Mouse (Mus musculus) lung, embryonic 16.5 days (tissue): ENCODE results near the gene Tmem129. TPM values are rescaled to one million over a fixed set of nuclear protein-coding genes. Genes with fewer than 3 reads are reported as not detected.

Source experiments
- ATAC-seq: fragments of 200-750 bp; cut with Nextera tagmentation; 2 replicates; pipeline ENCODE4 v1.8.0; 2017; ENCODE audit warnings: low read depth, mild to moderate bottlenecking, moderate library complexity
- H3K27ac ChIP-seq: fragments of 300-500 bp; sonication (generic); 2 replicates; pipeline ENCODE4 v1.5.1; 2014; ENCODE audit warnings: mild to moderate bottlenecking, control low read depth, low read length
- H3K27me3 ChIP-seq: fragments of 300-500 bp; sonication (generic); 2 replicates; pipeline ENCODE4 v1.6.1; 2014; ENCODE audit warnings: low read depth, low read length, mixed read lengths; ENCODE audit not compliant: control insufficient read depth, insufficient read depth
- H3K36me3 ChIP-seq: fragments of 300-500 bp; sonication (generic); 2 replicates; pipeline ENCODE4 v1.6.1; 2014; ENCODE audit warnings: low read length; ENCODE audit not compliant: control insufficient read depth, insufficient read depth
- H3K4me1 ChIP-seq: fragments of 300-500 bp; sonication (generic); replicated peaks from 2 replicates; pipeline ENCODE4 v1.6.1; 2014; ENCODE audit warnings: low read length, mixed read lengths; ENCODE audit not compliant: control insufficient read depth, insufficient read depth
- H3K4me2 ChIP-seq: fragments of 300-500 bp; sonication (generic); 2 replicates; pipeline ENCODE4 v1.6.1; 2014; ENCODE audit warnings: low read depth, low read length, control low read depth
- H3K4me3 ChIP-seq: fragments of 300-500 bp; sonication (generic); 2 replicates; pipeline ENCODE4 v1.5.1; 2014; ENCODE audit warnings: mild to moderate bottlenecking, low read length, control low read depth
- H3K9ac ChIP-seq: fragments of 300-500 bp; sonication (generic); 2 replicates; pipeline ENCODE4 v1.6.1; 2014; ENCODE audit warnings: low read length, control low read depth
- H3K9me3 ChIP-seq: fragments of 300-500 bp; sonication (generic); 2 replicates; pipeline ENCODE4 v1.6.1; 2016; ENCODE audit warnings: low read length; ENCODE audit not compliant: control insufficient read depth
- WGBS: fragments of 180-500 bp; shearing (Covaris S2); extraction: QIAGEN DNeasy Blood & Tissue Kit; methylation state at CpG from one replicate; pipeline ENCODE4 v1.1.7; 2014; 5-methylcytosine and 5-hydroxymethylcytosine counted together
- polyA plus RNA-seq: library from polyadenylated mRNA; unstranded; fragments of >200 nt; fragmentation: Nextera tagmentation; extraction: Ambion mirVana; gene quantifications from 2 replicates; pipeline ENCODE4 v1.2.1, GENCODE M21; 2015

The Tmem129 gene
- polyA plus RNA-seq, result 41.0 and 41.8 TPM in 2 replicates

DNA sequence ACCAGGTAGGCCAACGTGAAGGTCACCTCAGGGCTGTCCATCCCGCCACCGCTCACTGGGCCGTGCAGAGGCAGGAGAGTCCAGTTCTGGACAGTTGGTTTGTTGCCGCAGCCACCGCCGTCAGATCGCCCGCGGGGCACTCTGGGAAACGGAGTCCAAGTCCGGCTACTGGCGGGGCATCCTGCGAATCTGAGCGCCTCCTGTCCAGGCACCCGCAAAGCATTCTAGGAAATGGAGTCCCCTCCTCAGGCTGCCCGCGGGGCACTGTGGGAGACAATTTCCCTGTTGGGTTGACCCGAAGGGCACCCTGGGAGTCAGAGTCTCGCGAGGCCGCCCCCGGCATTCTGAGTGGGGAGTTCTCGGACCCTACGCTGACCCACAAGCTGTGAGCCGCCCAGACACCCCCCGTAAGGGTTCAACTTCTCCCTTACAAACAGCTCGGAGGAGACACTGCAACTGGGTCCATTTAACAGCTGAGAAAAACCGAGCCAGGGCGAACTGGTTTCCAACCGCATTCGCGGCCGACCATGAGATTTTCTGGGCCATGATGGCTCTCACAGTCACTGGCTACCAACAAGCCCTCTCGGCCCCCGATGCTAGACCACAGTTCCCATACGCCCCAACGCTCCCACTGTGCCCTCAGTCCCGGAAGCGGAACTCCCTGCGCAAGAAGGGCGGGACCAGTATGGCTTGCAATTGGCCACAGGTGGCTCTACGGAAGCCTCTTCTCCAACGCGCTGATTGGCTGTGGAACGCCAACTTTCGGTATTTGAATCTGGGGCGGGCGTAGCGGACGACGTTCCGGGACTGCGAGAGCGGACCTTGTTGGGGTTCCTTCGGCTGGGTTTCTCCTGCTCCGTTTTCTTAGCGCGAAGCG, at the start of gene Tmem129, which contains the start of gene Tacc3:
Tmem129 (minus strand) TSS at position 630 of the 877 bp plus-strand sequence.
Tacc3 (plus strand) TSS at position 342 of the 877 bp plus-strand sequence.
- H3K27ac ChIP-seq, result peak within 1 kb of the TSS; percentile 97
- peaks cover 18% of the 10 kb centered on the region for H3K4me1 ChIP-seq
- peak; percentile 97 for ATAC-seq
- H3K9me3 ChIP-seq, result no peaks in the 10 kb centered on the region
- WGBS, result under 1% methylated on average over 60 of the region's 60 CpGs
- H3K36me3 ChIP-seq, result peaks cover 23% of the 10 kb centered on the region
- H3K9ac ChIP-seq, result peak within 1 kb of the TSS; percentile 89
- H3K4me3 ChIP-seq, result peak within 1 kb of the TSS; percentile 92
- peak within 1 kb of the TSS; percentile 92 for H3K4me2 ChIP-seq
- no peaks in the 10 kb centered on the region for H3K27me3 ChIP-seq

DNA sequence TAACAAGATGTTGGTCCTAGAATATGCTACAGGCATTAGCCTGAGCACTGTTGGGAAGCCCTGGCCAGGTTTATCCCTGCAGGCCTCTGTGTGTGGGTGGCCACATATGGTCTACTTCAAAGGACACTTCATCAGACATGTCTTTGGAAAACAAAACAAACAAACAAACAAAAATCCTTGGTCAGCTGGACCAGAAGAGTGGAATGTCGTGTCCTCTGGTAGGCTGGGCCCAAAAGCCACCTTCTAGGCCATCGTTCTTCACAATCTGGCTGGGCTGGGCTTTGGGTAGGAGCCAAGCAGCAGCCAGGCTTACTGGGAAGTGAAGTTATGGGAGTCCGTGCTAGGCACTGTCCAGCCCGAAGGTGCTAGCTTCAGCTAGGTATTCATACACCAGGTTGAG, 48.9 kb upstream of the Tmem129 start:
- Histone ChIP-seq H3K4me2 (no peak overlapping the region), H3K27me3 (no peaks in the 10 kb centered on the region), H3K36me3 (no peaks in the 10 kb centered on the region), H3K4me3 (no peak overlapping the region), H3K9me3 (no peaks in the 10 kb centered on the region), H3K27ac (peak overlapping the region; percentile 79), H3K4me1 (peaks cover 42% of the 10 kb centered on the region), H3K9ac (no peak overlapping the region)
- ATAC-seq, result peak; percentile 56
- WGBS, result 20% methylated on average over 4 of the region's 4 CpGs

DNA sequence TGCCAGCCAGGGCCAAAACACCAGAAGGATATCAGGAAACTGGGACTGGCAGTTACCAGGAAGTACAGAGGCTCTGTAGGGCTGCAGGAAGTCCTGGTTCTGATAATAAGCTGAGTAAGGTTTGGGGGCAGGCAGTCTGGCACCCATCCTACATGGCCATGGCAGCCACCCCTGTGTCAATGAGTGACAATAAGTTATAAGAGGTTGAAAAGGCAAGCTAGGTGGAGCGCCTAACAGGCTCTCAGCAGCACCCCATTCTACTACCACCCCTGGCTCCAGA, 48.1 kb upstream of the Tmem129 start:
- no peaks in the 10 kb centered on the region for H3K27me3 ChIP-seq
- no peak overlapping the region for H3K4me2 ChIP-seq
- no peaks in the 10 kb centered on the region for H3K9me3 ChIP-seq
- H3K36me3 ChIP-seq, result no peaks in the 10 kb centered on the region
- no peak for ATAC-seq
- WGBS, result 89% methylated on average over 1 of the region's 1 CpGs
- H3K27ac ChIP-seq, result peak overlapping the region; percentile 71
- no peak overlapping the region for H3K9ac ChIP-seq
- no peak overlapping the region for H3K4me3 ChIP-seq
- H3K4me1 ChIP-seq, result peaks cover 49% of the 10 kb centered on the region

DNA sequence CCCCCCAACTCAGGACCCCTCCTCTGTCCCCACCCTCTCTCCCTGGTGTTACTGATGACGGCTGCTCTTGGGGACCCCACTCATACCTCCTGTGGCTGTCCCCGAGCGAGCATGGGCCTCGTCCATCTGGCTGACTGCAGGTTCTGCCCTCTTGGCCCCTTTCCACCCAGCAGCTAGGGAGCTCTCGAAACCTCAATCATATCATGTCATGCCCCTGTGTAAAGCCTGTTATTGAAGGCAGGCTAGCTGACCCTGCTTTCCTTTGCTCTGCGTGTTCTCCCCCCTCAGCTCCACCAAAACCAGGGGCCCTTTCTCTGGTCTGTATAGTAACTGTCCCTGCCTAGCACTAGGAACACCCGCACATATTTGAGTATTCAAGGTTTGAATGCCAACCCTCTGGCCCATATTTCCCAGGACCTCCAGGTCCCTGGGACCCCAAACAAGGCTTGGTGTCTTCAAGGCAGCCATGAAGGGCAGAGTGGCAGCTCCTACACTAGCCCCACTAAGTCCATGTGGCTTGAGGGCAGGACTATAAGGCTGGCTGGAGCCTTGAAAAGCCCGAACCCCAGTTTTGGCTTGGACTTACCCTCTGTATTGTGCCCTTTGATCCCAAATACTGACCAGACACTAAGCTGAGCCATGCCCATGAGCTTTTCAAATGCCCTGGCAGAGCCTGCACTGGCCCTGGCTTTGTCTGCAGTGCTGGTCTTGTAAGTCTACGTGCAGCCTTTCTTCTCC, 47.6 kb upstream of the Tmem129 start:
- peak; percentile 5; the same call in 1 of the 2 replicates for ATAC-seq
- no peaks in the 10 kb centered on the region for H3K9me3 ChIP-seq
- H3K27ac ChIP-seq, result peak overlapping the region; percentile 71
- no peaks in the 10 kb centered on the region for H3K27me3 ChIP-seq
- WGBS, result 36% methylated on average over 9 of the region's 9 CpGs
- peaks cover 51% of the 10 kb centered on the region for H3K4me1 ChIP-seq
- peak overlapping the region; percentile 36; the same call in 1 of the 2 replicates for H3K9ac ChIP-seq
- no peak overlapping the region for H3K4me3 ChIP-seq
- no peaks in the 10 kb centered on the region for H3K36me3 ChIP-seq
- no peak overlapping the region for H3K4me2 ChIP-seq

DNA sequence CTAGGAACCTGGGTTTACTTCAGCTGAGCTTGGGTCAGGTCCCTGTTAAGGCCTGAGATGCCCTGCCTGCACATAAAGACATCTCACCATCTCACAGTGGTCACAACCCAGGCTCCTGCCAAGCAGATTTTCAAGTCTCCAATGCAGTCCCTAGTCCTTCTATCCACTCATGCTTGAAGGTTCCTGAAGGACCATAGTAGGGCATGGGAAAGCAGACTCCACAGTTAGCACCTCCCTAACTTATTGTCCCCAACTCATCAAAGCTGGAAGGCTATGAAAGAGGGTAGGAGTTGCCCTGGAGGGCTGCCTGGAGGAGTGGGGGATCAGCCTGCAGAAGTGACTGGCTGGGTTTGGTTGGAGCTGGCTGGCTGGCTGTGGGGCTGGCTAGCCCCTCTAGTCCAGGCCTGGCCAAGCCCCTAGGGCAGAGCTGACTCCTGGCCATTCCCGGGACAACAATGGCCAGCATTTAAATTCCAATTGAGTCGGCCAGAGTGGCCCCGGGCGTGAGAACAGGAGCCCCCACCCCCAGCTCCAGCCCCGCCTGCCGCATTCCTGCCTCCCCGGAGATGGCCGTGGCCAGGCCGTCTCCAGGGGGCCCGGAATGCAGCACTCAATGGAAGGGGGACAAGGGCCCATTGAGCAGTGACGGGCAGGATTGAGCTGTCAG, 46.9 kb upstream of the Tmem129 start:
- 6% methylated on average over 11 of the region's 11 CpGs for WGBS
- Histone ChIP-seq H3K27ac (peak overlapping the region; percentile 71), H3K9ac (peak overlapping the region; percentile 36; the same call in 1 of the 2 replicates), H3K27me3 (no peaks in the 10 kb centered on the region), H3K36me3 (no peaks in the 10 kb centered on the region), H3K4me1 (peaks cover 57% of the 10 kb centered on the region), H3K4me2 (no peak overlapping the region), H3K9me3 (no peaks in the 10 kb centered on the region), H3K4me3 (no peak overlapping the region)
- peak; percentile 49 for ATAC-seq

DNA sequence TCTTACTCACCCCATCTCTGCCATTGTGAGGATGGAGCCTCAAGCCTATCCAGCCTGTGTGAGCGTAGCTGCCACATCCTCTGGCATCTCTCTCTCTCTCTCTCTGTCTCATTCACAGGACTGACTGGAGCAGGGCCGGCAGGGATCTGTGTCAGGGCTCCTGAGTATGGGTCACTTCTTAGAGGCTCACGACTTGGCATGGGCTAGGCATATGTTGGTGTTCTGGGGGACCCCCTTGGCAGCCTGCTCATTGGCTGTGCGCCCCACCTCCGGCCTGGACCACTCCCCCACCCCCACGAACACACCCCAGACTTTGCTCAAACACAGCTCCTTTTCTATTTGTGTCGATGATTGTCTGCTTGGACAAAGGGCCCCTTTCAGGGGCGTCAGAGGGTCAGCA, 45.8 kb upstream of the Tmem129 start:
- no peaks in the 10 kb centered on the region for H3K9me3 ChIP-seq
- H3K4me2 ChIP-seq, result no peak overlapping the region
- ATAC-seq, result no peak
- peaks cover 60% of the 10 kb centered on the region for H3K4me1 ChIP-seq
- H3K27me3 ChIP-seq, result no peaks in the 10 kb centered on the region
- 50% methylated on average over 8 of the region's 8 CpGs for WGBS
- H3K4me3 ChIP-seq, result no peak overlapping the region
- H3K9ac ChIP-seq, result no peak overlapping the region
- H3K27ac ChIP-seq, result no peak overlapping the region
- H3K36me3 ChIP-seq, result no peaks in the 10 kb centered on the region

DNA sequence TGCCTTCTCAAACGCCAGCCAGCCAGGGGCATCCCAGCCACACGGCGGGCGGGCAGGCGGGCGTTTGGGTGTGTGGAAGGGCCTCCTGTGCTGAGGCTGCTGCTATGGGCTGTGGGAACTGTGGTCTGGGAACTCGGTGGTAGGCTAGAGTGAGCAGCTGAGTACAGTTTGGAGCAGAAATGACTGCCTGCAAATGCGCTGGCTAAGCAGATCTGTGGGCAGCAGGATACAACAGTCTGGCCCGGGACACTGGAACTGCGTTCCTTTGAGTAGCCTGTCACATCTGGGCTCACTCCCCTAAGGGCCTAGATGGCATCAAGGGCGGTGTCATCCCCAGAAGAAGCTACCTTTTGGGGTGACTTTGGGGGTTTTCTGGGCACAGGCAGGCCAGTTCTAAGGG, 43.6 kb upstream of the Tmem129 start:
- WGBS, result 66% methylated on average over 11 of the region's 11 CpGs
- H3K36me3 ChIP-seq, result no peaks in the 10 kb centered on the region
- H3K4me1 ChIP-seq, result peaks cover 67% of the 10 kb centered on the region
- no peak overlapping the region for H3K9ac ChIP-seq
- peak overlapping the region; percentile 32 for H3K27ac ChIP-seq
- no peak for ATAC-seq
- no peaks in the 10 kb centered on the region for H3K27me3 ChIP-seq
- no peak overlapping the region for H3K4me3 ChIP-seq
- H3K9me3 ChIP-seq, result no peaks in the 10 kb centered on the region
- H3K4me2 ChIP-seq, result no peak overlapping the region

DNA sequence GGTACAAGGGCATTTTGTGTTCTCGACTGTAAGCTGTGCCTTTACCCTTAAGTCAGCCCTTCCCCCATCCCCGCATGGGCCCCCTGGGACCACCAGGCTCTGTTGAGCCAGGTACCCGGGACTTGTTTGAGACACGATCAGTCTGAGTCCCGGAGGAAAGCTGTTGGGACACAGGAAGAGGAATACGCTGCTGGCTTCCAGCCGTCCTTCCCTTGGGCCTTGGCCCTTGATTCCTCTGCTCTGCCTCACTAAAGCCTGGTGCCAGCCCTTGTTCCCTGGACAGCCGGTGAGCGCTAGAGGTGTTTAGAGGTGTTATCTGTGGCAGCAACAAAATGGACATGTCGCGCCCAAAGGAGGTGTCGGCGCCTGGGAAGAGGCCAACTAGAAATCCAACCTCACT, 41.8 kb upstream of the Tmem129 start:
- Histone ChIP-seq H3K4me1 (peaks cover 59% of the 10 kb centered on the region), H3K4me2 (no peak overlapping the region)

DNA sequence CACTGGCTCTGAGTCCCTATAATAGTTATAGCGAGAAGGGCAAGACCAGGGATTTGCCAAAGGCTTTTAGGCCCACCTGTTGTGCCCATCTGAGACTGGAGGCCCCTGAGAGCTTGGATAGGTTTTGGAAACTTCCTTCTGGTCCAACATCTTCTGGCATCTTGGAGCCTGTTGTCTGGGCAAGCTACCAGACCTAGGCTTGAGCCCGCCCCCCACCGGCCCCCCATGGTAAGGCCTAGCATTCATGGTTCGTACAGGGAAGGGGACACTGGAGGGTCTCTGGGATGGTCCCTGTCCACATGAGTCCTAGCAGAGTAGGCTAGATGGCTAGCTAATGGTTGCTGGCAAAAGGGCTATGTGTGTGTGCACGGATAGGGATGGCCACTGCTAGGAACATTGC, 40.5 kb upstream of the Tmem129 start:
- Histone ChIP-seq H3K4me3 (no peak overlapping the region), H3K4me2 (no peak overlapping the region), H3K9ac (peak overlapping the region; percentile 53; the same call in 1 of the 2 replicates), H3K4me1 (peaks cover 60% of the 10 kb centered on the region), H3K36me3 (no peaks in the 10 kb centered on the region), H3K27me3 (no peaks in the 10 kb centered on the region; the same call in 1 of the 2 replicates), H3K9me3 (no peaks in the 10 kb centered on the region), H3K27ac (peak overlapping the region; percentile 98)
- 89% methylated on average over 5 of the region's 5 CpGs for WGBS
- no peak for ATAC-seq

More for the DNA sequence above, 41.8 kb upstream of the Tmem129 start:
- no peak overlapping the region for H3K27ac ChIP-seq
- no peaks in the 10 kb centered on the region for H3K9me3 ChIP-seq
- H3K4me3 ChIP-seq, result no peak overlapping the region
- no peaks in the 10 kb centered on the region for H3K36me3 ChIP-seq
- no peak for ATAC-seq
- WGBS, result 16% methylated on average over 13 of the region's 13 CpGs
- no peaks in the 10 kb centered on the region; the same call in 1 of the 2 replicates for H3K27me3 ChIP-seq
- H3K9ac ChIP-seq, result no peak overlapping the region
